25 mouse cellular contexts compared by ENCODE assay signal in the genomic region with DNA sequence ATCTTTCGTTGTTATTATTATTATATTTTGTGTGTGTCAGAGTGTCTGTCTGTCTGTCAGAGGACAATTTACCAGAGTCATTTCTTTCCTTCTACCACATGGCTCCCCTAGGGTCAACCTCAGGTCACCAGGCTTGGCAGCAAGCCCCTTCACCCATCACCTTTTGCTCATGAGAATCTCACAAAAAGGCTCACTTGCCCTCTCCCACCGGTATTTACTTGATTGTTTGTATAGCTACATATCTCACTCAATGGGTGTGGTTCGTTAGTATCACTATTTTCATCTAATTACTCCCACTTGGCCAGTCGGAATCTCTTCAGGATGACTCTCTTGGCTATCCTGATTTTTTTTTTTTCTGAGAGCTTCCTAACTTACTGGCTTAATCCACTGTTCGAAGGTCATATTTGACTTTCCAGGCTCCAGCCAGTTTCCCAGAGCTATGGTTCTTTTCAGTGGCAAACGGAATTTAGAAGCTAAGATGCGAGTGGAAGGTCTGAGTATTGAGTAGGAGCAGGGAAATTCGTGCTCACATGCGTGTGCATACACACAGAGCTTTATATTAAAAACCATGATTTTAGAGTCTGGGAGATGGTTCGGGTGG.
"Had no signal": no experiment of that assay in that cellular context is flagged by ENCODE, and none has a peak within 500 bp of the region (broad histone marks: within the 10 kb centered on the region; RNA-seq: fewer than 3 reads in every experiment).

No protein-coding gene starts in this region.

- H3K9ac ChIP-seq: heart, embryonic 12.5 days; hindbrain, embryonic 12.5 days; hindbrain, embryonic 14.5 days; intestine, embryonic 15.5 days; limb, embryonic 12.5 days; liver, embryonic 14.5 days; liver, postnatal 0 days had no signal

- H3K27ac ChIP-seq: gastrocnemius, adult 2 months; heart, embryonic 10.5 days; hindbrain, embryonic 10.5 days; hindbrain, embryonic 12.5 days; hindbrain, embryonic 14.5 days; intestine, embryonic 15.5 days; layer of hippocampus, adult 2 months; left cerebral cortex, adult 2 months; limb, embryonic 10.5 days; limb, embryonic 12.5 days; liver, embryonic 14.5 days had no signal

- DNase-seq: gastrocnemius, adult 2 months; gastrocnemius, postnatal 10 days; gastrocnemius, postnatal 25 days; heart, postnatal 10 days; heart, postnatal 4 days; kidney, adult 18-20 months; kidney, postnatal 10 days; kidney, postnatal 4 days; liver, postnatal 0 days had no signal

- H3K27me3 ChIP-seq: heart, embryonic 12.5 days; hindbrain, embryonic 12.5 days; intestine, embryonic 15.5 days; limb, embryonic 12.5 days had no signal

- H3K4me1 ChIP-seq: heart, embryonic 12.5 days; hindbrain, embryonic 10.5 days; hindbrain, embryonic 12.5 days; limb, embryonic 10.5 days; limb, embryonic 12.5 days had no signal

- ATAC-seq: forebrain, embryonic 16.5 days; hindbrain, embryonic 16.5 days; inflammation-experienced regulatory T-cells, adult 6 months; intestine, embryonic 15.5 days; intestine, postnatal 0 days; liver, postnatal 0 days had no signal

- H3K4me2 ChIP-seq: heart, embryonic 12.5 days; hindbrain, embryonic 12.5 days; hindbrain, embryonic 14.5 days; intestine, embryonic 15.5 days; limb, embryonic 12.5 days; liver, embryonic 11.5 days had no signal

- H3K36me3 ChIP-seq: heart, embryonic 10.5 days; heart, embryonic 12.5 days; hindbrain, embryonic 10.5 days; hindbrain, embryonic 12.5 days; intestine, embryonic 15.5 days; limb, embryonic 10.5 days; limb, embryonic 12.5 days had no signal

- H3K9me3 ChIP-seq: heart, embryonic 10.5 days; heart, embryonic 12.5 days; hindbrain, embryonic 10.5 days; hindbrain, embryonic 12.5 days; intestine, embryonic 15.5 days; limb, embryonic 10.5 days; limb, embryonic 12.5 days had no signal

- H3K4me3 ChIP-seq: gastrocnemius, adult 2 months; heart, embryonic 10.5 days; heart, embryonic 12.5 days; hindbrain, embryonic 10.5 days; hindbrain, embryonic 12.5 days; intestine, embryonic 15.5 days; layer of hippocampus, adult 2 months; left cerebral cortex, adult 2 months; limb, embryonic 10.5 days; limb, embryonic 12.5 days had no signal
